Mouse (Mus musculus): ENCODE measurements around the gene Sesn2. TPM values are rescaled to one million over a fixed set of nuclear protein-coding genes. Genes with fewer than 3 reads are reported as not detected.
"Not testable (repeated sequence)": the region's sequence is repeated elsewhere in the genome, so short reads cannot be mapped to it uniquely, and the experiment has no call there.

Sesn2 gene
- polyA plus RNA-seq, 1 experiment from 2014 or later, result 7.3 TPM

- DNase-seq (ENCODE audit: low spot score), result no peak
These were observed 27.2 kb downstream of the Sesn2 start for GRCm38 (mm10) chr4:132482956-132483608.

GRCm38 (mm10) chr4:132482104-132482503 is 28.2 kb downstream of the Sesn2 start:
- not testable (repeated sequence) for DNase-seq (ENCODE audit: low spot score)

- DNase-seq (ENCODE audit: low spot score), result no peak
These were observed 32.5 kb downstream of the Sesn2 start for GRCm38 (mm10) chr4:132477833-132478232.

- no peak for DNase-seq (ENCODE audit: low spot score)
These were observed 34.1 kb downstream of the Sesn2 start for GRCm38 (mm10) chr4:132475895-132476878.

GRCm38 (mm10) chr4:132474631-132475030 is 35.7 kb downstream of the Sesn2 start:
- DNase-seq (ENCODE audit: low spot score), result no peak

GRCm38 (mm10) chr4:132473411-132473810 is 36.9 kb downstream of the Sesn2 start:
- no peak for DNase-seq (ENCODE audit: low spot score)

GRCm38 (mm10) chr4:132469873-132470272 is 40.4 kb downstream of the Sesn2 start:
- no peak for DNase-seq (ENCODE audit: low spot score)

GRCm38 (mm10) chr4:132464255-132464613 is 46.1 kb downstream of the Sesn2 start:
- no peak for DNase-seq (ENCODE audit: low spot score)

- peak; percentile 95 for DNase-seq (ENCODE audit: low spot score)
These were observed 46.7 kb downstream of the Sesn2 start, which contains the start of gene Med18 for GRCm38 (mm10) chr4:132463430-132464254. Gene Med18, minus strand, starts transcription at chr4:132463921.

GRCm38 (mm10) chr4:132462836-132463235 is 47.5 kb downstream of the Sesn2 start:
- peak; percentile 10 for DNase-seq (ENCODE audit: low spot score)

GRCm38 (mm10) chr4:132460225-132460624 is 50.1 kb downstream of the Sesn2 start:
- no peak for DNase-seq (ENCODE audit: low spot score)

GRCm38 (mm10) chr4:132455561-132455960 is 54.7 kb downstream of the Sesn2 start:
- no peak for DNase-seq (ENCODE audit: low spot score)

- no peak for DNase-seq (ENCODE audit: low spot score)
These were observed 55.2 kb downstream of the Sesn2 start for GRCm38 (mm10) chr4:132455146-132455545.

- DNase-seq (ENCODE audit: low spot score), result no peak
These were observed 56.1 kb downstream of the Sesn2 start for GRCm38 (mm10) chr4:132454216-132454615.

GRCm38 (mm10) chr4:132449778-132450177 is 60.5 kb downstream of the Sesn2 start:
- DNase-seq (ENCODE audit: low spot score), result no peak

- no peak for DNase-seq (ENCODE audit: low spot score)
These were observed 64.2 kb downstream of the Sesn2 start for GRCm38 (mm10) chr4:132446105-132446504.

GRCm38 (mm10) chr4:132444516-132444915 is 65.8 kb downstream of the Sesn2 start:
- no peak for DNase-seq (ENCODE audit: low spot score)
